Mouse (Mus musculus) liver, embryonic 16.5 days (tissue): Measurements from ENCODE around the gene Neo1. TPM values are rescaled to one million over a fixed set of nuclear protein-coding genes. Genes with fewer than 3 reads are reported as not detected.

Experiments used
- ATAC-seq: fragments of 200-750 bp; cut with Nextera tagmentation; 2 replicates; pipeline ENCODE4 v1.8.0; 2017; ENCODE audit warnings: low read depth, mild to moderate bottlenecking, moderate number of reproducible peaks, moderate library complexity
- H3K27ac ChIP-seq: fragments of 300-500 bp; sonication (generic); 2 replicates; pipeline ENCODE4 v1.5.1; 2014; ENCODE audit warnings: mild to moderate bottlenecking, low read length
- H3K27me3 ChIP-seq: fragments of 300-500 bp; sonication (generic); 2 replicates; pipeline ENCODE4 v1.6.1; 2014; ENCODE audit warnings: low read depth, low read length, mixed read lengths; ENCODE audit not compliant: control insufficient read depth, insufficient read depth
- H3K36me3 ChIP-seq: fragments of 300-500 bp; sonication (generic); 2 replicates; pipeline ENCODE4 v1.6.1; 2014; ENCODE audit warnings: mild to moderate bottlenecking; ENCODE audit not compliant: control insufficient read depth, insufficient read depth
- H3K4me1 ChIP-seq: fragments of 300-500 bp; sonication (generic); 2 replicates; pipeline ENCODE4 v1.6.1; 2014; ENCODE audit warnings: low read depth, low read length, mixed read lengths; ENCODE audit not compliant: control insufficient read depth
- H3K4me2 ChIP-seq: fragments of 300-500 bp; sonication (generic); 2 replicates; pipeline ENCODE4 v1.6.1; 2014; ENCODE audit warnings: low read depth, low read length, mixed read lengths
- H3K4me3 ChIP-seq: fragments of 300-500 bp; sonication (generic); 2 replicates; pipeline ENCODE4 v1.5.1; 2014; ENCODE audit warnings: low read depth, mild to moderate bottlenecking, low read length
- H3K9ac ChIP-seq: fragments of 300-500 bp; sonication (generic); 2 replicates; pipeline ENCODE4 v1.6.1; 2014; ENCODE audit warnings: low read depth, low read length
- H3K9me3 ChIP-seq: fragments of 300-500 bp; sonication (generic); replicated peaks from 2 replicates; pipeline ENCODE4 v1.6.1; 2016; ENCODE audit warnings: low read length; ENCODE audit not compliant: control insufficient read depth
- WGBS: fragments of 180-500 bp; shearing (Covaris S2); extraction: QIAGEN DNeasy Blood & Tissue Kit; methylation state at CpG from one replicate; pipeline ENCODE4 v1.1.7; 2014; ENCODE audit not compliant: insufficient replicate concordance; 5-methylcytosine and 5-hydroxymethylcytosine counted together
- polyA plus RNA-seq: library from polyadenylated mRNA; unstranded; fragments of >200 nt; fragmentation: Nextera tagmentation; extraction: Ambion mirVana; gene quantifications from 2 replicates; pipeline ENCODE4 v1.2.1, GENCODE M21; 2015

Gene Neo1
- polyA plus RNA-seq, 1 experiment from 2014 or later: 1.9 TPM

- Histone ChIP-seq H3K9me3 (no peaks in the 10 kb centered on the region), H3K27me3 (no peaks in the 10 kb centered on the region), H3K9ac (no peak overlapping the region), H3K27ac (no peak overlapping the region), H3K4me2 (no peak overlapping the region), H3K4me1 (no peaks in the 10 kb centered on the region), H3K36me3 (no peaks in the 10 kb centered on the region), H3K4me3 (no peak overlapping the region)
- 56% methylated on average over 9 of the region's 9 CpGs for WGBS
- ATAC-seq: no peak
Measured at GRCm38 (mm10) chr9:59060026-59060605, 23.9 kb upstream of the Neo1 start.

DNA sequence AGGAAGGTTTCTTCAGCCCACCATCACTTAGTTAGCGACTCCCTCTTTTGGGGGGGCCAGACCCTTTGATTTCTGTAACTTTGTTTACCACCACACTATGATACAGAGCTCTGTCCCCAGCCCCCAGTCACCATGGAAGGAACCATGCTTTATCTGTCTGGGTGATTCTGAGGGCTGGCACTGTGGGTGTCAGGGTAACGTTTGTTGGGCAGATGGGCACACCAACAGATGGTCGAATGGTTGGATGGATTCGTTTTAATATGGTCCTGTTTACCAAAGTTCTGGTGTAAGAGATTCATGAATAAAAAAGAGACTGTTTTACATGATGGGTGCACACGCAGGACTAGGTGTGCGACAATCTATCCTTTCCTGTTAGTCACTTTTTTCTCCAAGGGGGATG lies 22.9 kb upstream of the Neo1 start:
- no peak for ATAC-seq
- H3K4me3 ChIP-seq: no peak overlapping the region
- no peaks in the 10 kb centered on the region for H3K27me3 ChIP-seq
- no peaks in the 10 kb centered on the region for H3K36me3 ChIP-seq
- H3K9me3 ChIP-seq: no peaks in the 10 kb centered on the region
- WGBS: 65% methylated on average over 6 of the region's 6 CpGs
- no peak overlapping the region for H3K9ac ChIP-seq
- no peak overlapping the region for H3K27ac ChIP-seq
- H3K4me2 ChIP-seq: no peak overlapping the region
- H3K4me1 ChIP-seq: no peaks in the 10 kb centered on the region

- H3K36me3 ChIP-seq: no peaks in the 10 kb centered on the region
- WGBS: 71% methylated on average over 6 of the region's 6 CpGs
- H3K27me3 ChIP-seq: no peaks in the 10 kb centered on the region
- H3K27ac ChIP-seq: no peak overlapping the region
- no peak overlapping the region for H3K4me2 ChIP-seq
- H3K9ac ChIP-seq: no peak overlapping the region
- no peak for ATAC-seq
- no peaks in the 10 kb centered on the region for H3K9me3 ChIP-seq
- no peak overlapping the region for H3K4me3 ChIP-seq
- H3K4me1 ChIP-seq: no peaks in the 10 kb centered on the region
Measured at GRCm38 (mm10) chr9:59058060-59058459, 21.8 kb upstream of the Neo1 start.

DNA sequence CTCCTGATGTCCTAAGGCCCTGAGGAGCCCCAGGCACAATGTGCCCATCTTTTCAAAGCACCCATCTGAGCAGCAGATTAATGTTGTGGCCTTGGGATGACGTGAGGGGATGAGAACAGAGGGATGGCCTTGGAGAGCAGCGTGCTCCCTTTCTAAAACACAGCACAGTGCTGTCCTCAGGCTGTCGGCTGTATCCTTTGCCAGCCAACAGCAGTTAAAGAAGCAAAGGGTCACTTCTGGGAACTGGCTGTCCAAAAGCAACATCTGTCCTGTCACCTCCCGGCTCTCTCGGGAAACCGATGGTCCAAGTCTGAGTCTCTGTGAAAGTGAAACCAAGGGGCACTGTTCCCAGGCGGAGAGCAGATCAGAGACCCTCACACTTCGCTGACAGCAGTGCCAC lies 20.0 kb upstream of the Neo1 start:
- no peak overlapping the region for H3K9ac ChIP-seq
- no peak for ATAC-seq
- no peaks in the 10 kb centered on the region for H3K9me3 ChIP-seq
- H3K4me1 ChIP-seq: no peaks in the 10 kb centered on the region
- no peaks in the 10 kb centered on the region for H3K36me3 ChIP-seq
- H3K27me3 ChIP-seq: no peaks in the 10 kb centered on the region
- WGBS: 60% methylated on average over 8 of the region's 8 CpGs
- H3K27ac ChIP-seq: no peak overlapping the region
- no peak overlapping the region for H3K4me3 ChIP-seq
- no peak overlapping the region for H3K4me2 ChIP-seq

DNA sequence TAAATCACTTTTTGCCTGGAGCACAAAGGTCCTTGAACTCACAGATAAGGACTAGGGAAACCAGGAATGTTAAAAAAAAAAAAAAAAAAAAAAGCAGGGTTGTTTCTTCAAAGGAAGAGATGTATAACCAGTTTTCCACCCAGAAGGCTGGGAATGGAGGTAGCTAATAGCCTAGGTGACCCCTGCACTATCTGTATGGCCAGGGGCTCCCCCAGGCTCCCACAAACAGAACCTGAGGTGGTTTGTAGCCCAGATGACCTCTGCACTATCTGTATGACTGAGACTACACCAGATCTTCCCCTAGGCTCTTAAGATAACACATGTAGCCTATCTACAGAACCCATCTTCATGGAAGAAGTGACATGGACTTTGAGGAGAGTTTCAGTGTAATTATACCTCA lies 5.6 kb upstream of the Neo1 start:
- no peak overlapping the region for H3K9ac ChIP-seq
- H3K4me3 ChIP-seq: no peak overlapping the region
- peaks cover 7% of the 10 kb centered on the region for H3K27me3 ChIP-seq
- H3K9me3 ChIP-seq: no peaks in the 10 kb centered on the region
- no peak overlapping the region for H3K27ac ChIP-seq
- H3K4me1 ChIP-seq: no peaks in the 10 kb centered on the region
- no peaks in the 10 kb centered on the region for H3K36me3 ChIP-seq
- no peak for ATAC-seq
- H3K4me2 ChIP-seq: no peak overlapping the region

DNA sequence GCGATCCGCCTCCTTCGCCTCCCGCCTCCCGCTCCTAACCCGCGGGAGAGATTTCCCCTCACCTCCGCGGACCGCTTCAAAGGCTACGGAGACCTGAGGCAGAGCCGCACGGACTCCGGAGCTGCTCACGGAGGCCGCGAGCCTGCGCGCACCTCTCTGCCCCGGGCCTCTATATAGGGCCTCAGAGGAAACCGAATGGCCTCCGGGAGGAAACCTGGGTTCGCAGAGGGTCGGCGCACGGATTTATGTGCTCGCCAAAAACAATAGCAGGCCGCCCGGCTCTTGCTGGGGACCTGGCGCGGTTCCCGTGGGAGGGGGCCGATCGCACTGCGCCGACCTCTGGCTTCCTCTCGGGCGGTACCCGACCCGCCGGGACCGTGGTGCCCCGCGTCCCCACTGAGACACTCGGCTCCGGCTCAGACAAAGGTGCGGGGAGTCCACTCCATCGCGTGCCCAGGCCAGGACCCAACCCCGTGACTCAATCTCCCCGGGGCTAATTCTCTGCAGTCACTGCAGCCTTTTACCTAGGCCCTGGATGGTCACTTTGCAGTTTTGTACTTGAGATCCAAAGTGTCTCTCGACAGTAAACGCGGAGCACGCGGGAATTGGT lies 596 bp upstream of the Neo1 start:
- Histone ChIP-seq H3K36me3 (no peaks in the 10 kb centered on the region), H3K27ac (peak overlapping the region; percentile 83), H3K9me3 (no peaks in the 10 kb centered on the region), H3K4me3 (peak overlapping the region; percentile 65), H3K4me2 (peak overlapping the region; percentile 64), H3K4me1 (no peaks in the 10 kb centered on the region; the same call in 1 of the 2 replicates), H3K27me3 (peaks cover 33% of the 10 kb centered on the region), H3K9ac (peak overlapping the region; percentile 54)
- WGBS: under 1% methylated on average over 56 of the region's 56 CpGs
- peak; percentile 52 for ATAC-seq

DNA sequence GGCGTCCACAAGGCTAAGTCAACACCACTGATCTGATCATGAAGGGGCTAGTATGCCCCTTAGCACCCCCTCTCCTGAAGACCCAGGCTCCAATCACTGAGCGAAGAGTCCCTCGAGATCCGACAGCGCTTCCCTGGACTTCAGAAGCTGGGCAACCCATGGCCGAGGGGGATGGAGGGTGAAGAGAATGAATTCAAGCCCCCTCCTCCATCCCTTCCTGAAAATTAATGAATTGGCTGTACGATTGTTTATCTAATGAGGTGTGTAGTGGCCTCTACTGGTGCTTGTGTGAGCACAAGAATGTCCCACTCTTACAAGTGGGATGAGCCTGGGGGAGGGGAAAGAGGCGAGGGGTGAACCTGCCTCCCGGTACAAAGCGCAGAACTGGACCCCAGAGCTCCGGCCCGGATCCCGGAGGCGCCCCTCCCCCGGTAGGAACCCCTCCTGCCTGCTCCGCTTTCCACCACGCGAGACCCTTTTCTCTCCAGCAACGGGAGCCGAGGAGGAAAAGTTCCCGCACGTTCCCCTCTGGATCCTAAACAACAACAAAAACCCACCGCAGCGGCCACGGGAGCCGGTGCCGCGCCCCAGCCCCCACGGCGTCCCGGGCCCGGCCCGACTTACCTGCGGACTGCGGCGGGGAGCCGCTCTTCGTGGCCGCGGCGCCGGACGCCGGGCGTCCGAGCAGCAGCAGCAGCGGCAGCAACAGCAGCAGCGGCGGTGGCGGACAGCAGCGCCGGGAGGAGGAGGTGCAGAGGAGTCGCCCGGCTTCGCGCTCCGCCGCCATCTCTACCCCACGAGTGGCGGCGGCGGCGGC lies 691 bp downstream of the Neo1 start:
- Histone ChIP-seq H3K27me3 (peaks cover 33% of the 10 kb centered on the region), H3K4me2 (peak overlapping the region; percentile 64), H3K36me3 (no peaks in the 10 kb centered on the region), H3K9me3 (no peaks in the 10 kb centered on the region), H3K9ac (peak overlapping the region; percentile 54), H3K27ac (peak overlapping the region; percentile 83), H3K4me3 (peak overlapping the region; percentile 65), H3K4me1 (no peaks in the 10 kb centered on the region; the same call in 1 of the 2 replicates)
- no peak for ATAC-seq
- WGBS: 1% methylated on average over 55 of the region's 63 CpGs

DNA sequence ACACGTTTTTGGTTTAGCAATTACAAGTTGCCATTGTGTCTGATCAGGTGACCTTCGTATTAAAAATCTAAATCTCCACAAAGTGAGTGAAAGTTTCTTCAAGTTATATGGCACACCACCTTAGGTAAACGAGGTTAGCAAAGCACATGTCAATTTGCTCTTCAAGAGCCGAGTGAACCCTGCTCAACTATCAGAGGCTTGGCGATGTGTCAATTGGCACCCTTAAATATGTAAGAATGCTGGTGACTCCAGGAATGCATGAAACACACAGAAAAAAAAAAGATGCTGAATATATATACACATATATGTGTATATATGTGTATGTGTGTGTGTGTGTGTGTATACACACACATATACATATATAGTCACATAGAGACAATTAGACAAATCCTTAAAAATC lies 1.4 kb downstream of the Neo1 start:
- WGBS: 36% methylated on average over 5 of the region's 5 CpGs
- no peak overlapping the region for H3K4me2 ChIP-seq
- H3K27ac ChIP-seq: no peak overlapping the region
- H3K27me3 ChIP-seq: peaks cover 33% of the 10 kb centered on the region
- H3K36me3 ChIP-seq: no peaks in the 10 kb centered on the region
- no peak overlapping the region for H3K9ac ChIP-seq
- H3K4me3 ChIP-seq: no peak overlapping the region
- H3K9me3 ChIP-seq: no peaks in the 10 kb centered on the region
- no peaks in the 10 kb centered on the region; the same call in 1 of the 2 replicates for H3K4me1 ChIP-seq
- no peak for ATAC-seq

DNA sequence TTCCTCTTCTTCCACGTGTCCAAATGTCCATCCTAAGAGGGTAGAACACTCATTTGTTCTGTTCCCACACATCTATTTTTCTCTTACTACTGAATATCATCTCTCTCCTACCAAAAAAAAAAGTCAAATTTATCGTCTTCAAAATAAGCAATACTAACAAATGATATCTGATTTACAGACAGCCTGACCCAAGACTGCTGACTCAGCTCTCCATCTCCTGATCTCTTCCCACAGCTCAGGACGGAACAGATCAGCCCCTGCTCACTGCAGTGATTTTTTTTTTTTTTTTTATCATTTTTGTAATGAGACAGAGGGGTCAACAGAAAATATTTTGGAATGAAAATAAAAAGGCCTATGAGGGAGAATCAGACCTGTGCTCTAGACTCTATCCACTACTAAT lies 2.7 kb downstream of the Neo1 start:
- Histone ChIP-seq H3K4me1 (no peaks in the 10 kb centered on the region; the same call in 1 of the 2 replicates), H3K27me3 (peaks cover 33% of the 10 kb centered on the region), H3K4me3 (no peak overlapping the region), H3K9me3 (no peaks in the 10 kb centered on the region), H3K27ac (no peak overlapping the region), H3K9ac (no peak overlapping the region), H3K36me3 (no peaks in the 10 kb centered on the region), H3K4me2 (no peak overlapping the region)
- 34% methylated on average over 3 of the region's 3 CpGs for WGBS
- no peak for ATAC-seq
